Mouse (Mus musculus) left cerebral cortex, postnatal 4 days (tissue): ENCODE data around the gene Abhd16a. TPM values are rescaled to one million over a fixed set of nuclear protein-coding genes. Genes with fewer than 3 reads are reported as not detected.
A peak's percentile ranks its signal among the peaks of the same experiment; 100 is the strongest.

ENCODE experiments used
- DNase-seq: peaks from one replicate; pipeline ENCODE4 v3.0.0-alpha.2; 2022
- intact Hi-C: fragments of 180-260 bp; cut with DNase I; formaldehyde crosslinking; loops from one replicate; pipeline ENCODE4 v1.15.1; 2025
- total RNA-seq, 2 experiments: library from RNA; stranded (reverse); gene quantifications; 2 replicates each; pipeline ENCODE4 v1.2.3; 2021

The Abhd16a gene
- 10 to 100 TPM; 66.7 to 73.6 TPM for total RNA-seq

GRCm38 (mm10) chr17:35088825-35089644 is at the start of gene Abhd16a:
Abhd16a (plus strand) TSS chr17:35089263.
- intact Hi-C loops = no loop called here

GRCm38 (mm10) chr17:35043794-35044193 is 45.3 kb upstream of the Abhd16a start:
- intact Hi-C loops = no loop called here
- no peak for DNase-seq

More at GRCm38 (mm10) chr17:35088825-35089644, at the start of gene Abhd16a:
- peak; percentile 96 for DNase-seq

GRCm38 (mm10) chr17:35044904-35045806 is 43.9 kb upstream of the Abhd16a start:
- intact Hi-C loops = no loop called here
- no peak for DNase-seq

- intact Hi-C loops = no loop called here
Observed at GRCm38 (mm10) chr17:35045807-35046680, 43.0 kb upstream of the Abhd16a start.

GRCm38 (mm10) chr17:35046681-35047455 is 42.2 kb upstream of the Abhd16a start, which contains the start of gene Msh5:
Msh5 (minus strand) TSS chr17:35046745.
- intact Hi-C loops = no loop called here
- DNase-seq = peak; percentile 99

More at GRCm38 (mm10) chr17:35045807-35046680, 43.0 kb upstream of the Abhd16a start:
- DNase-seq = no peak

- intact Hi-C loops = no loop called here
- no peak for DNase-seq
Observed at GRCm38 (mm10) chr17:35047688-35048087, 41.4 kb upstream of the Abhd16a start.

- intact Hi-C loops = no loop called here
- no peak for DNase-seq
Observed at GRCm38 (mm10) chr17:35048149-35048931, 40.7 kb upstream of the Abhd16a start.

GRCm38 (mm10) chr17:35048932-35049440 is 40.1 kb upstream of the Abhd16a start:
- intact Hi-C loops = no loop called here
- no peak for DNase-seq

- intact Hi-C loops = no loop called here
- peak; percentile 76 for DNase-seq
Observed at GRCm38 (mm10) chr17:35049561-35050016, 39.5 kb upstream of the Abhd16a start, which contains the start of gene Clic1. Clic1 (plus strand) TSS chr17:35049966.

- intact Hi-C loops = no loop called here
- DNase-seq = peak; percentile 61
Observed at GRCm38 (mm10) chr17:35050126-35050750, 38.8 kb upstream of the Abhd16a start.

- peak; percentile 86 for DNase-seq
- intact Hi-C loops = no loop called here
Observed at GRCm38 (mm10) chr17:35051156-35052086, 37.6 kb upstream of the Abhd16a start.

GRCm38 (mm10) chr17:35052271-35052798 is 36.7 kb upstream of the Abhd16a start:
- no peak for DNase-seq
- intact Hi-C loops = no loop called here

GRCm38 (mm10) chr17:35055691-35056495 is 33.2 kb upstream of the Abhd16a start:
- intact Hi-C loops = no loop called here
- DNase-seq = no peak

- intact Hi-C loops = no loop called here
- no peak for DNase-seq
Observed at GRCm38 (mm10) chr17:35057090-35057489, 32.0 kb upstream of the Abhd16a start.

- intact Hi-C loops = no loop called here
- DNase-seq = no peak
Observed at GRCm38 (mm10) chr17:35058316-35058715, 30.7 kb upstream of the Abhd16a start.
